Mouse (Mus musculus): ENCODE measurements around the gene Rap1gap2. TPM values are rescaled to one million over a fixed set of nuclear protein-coding genes. Genes with fewer than 3 reads are reported as not detected.

Gene Rap1gap2
- polyA plus RNA-seq, 1 experiment from 2014 or later = 6.6 TPM

- H3K9me3 ChIP-seq (replicated peaks; ENCODE audit: control insufficient read depth, low read length) = no peaks in the 10 kb centered on the region
- no peaks in the 10 kb centered on the region for H3K36me3 ChIP-seq (ENCODE audit: control insufficient read depth, insufficient read depth, low read length)
- WGBS (ENCODE audit: insufficient replicate concordance) = under 1% methylated on average over 83 of the region's 87 CpGs
- peak; percentile 60 for ATAC-seq (replicated peaks; ENCODE audit: insufficient number of reproducible peaks, low FRiP score, low TSS enrichment)
- peak overlapping the region; percentile 73 for H3K9ac ChIP-seq (ENCODE audit: low read depth, low read length)
- H3K4me1 ChIP-seq (ENCODE audit: control insufficient read depth, insufficient read depth, low read length) = peaks cover 42% of the 10 kb centered on the region
- peak overlapping the region; percentile 83 for H3K4me2 ChIP-seq
- peak overlapping the region; percentile 50 for H3K4me3 ChIP-seq (ENCODE audit: low read depth, low read length)
- peaks cover 22% of the 10 kb centered on the region for H3K27me3 ChIP-seq (ENCODE audit: control insufficient read depth, insufficient read depth, low read length)
- peak overlapping the region; percentile 32; the same call in 1 of the 2 replicates for H3K27ac ChIP-seq (ENCODE audit: low read depth, low read length)
Observed at GRCm38 (mm10) chr11:74522487-74523209, 88.1 kb downstream of the Rap1gap2 start.

GRCm38 (mm10) chr11:74521981-74522486, 88.7 kb downstream of the Rap1gap2 start:
- 2% methylated on average over 29 of the region's 29 CpGs for WGBS (ENCODE audit: insufficient replicate concordance)
- Histone ChIP-seq H3K9me3 (replicated peaks; ENCODE audit: control insufficient read depth, low read length) (no peaks in the 10 kb centered on the region), H3K4me3 (ENCODE audit: low read depth, low read length) (peak overlapping the region; percentile 50), H3K27me3 (ENCODE audit: control insufficient read depth, insufficient read depth, low read length) (peaks cover 22% of the 10 kb centered on the region), H3K27ac (ENCODE audit: low read depth, low read length) (0 out of 2 replicates have a peak overlapping the region, but pooled peaks have one; percentile 24), H3K4me1 (ENCODE audit: control insufficient read depth, insufficient read depth, low read length) (peaks cover 44% of the 10 kb centered on the region), H3K9ac (ENCODE audit: low read depth, low read length) (peak overlapping the region; percentile 73), H3K4me2 (peak overlapping the region; percentile 83), H3K36me3 (ENCODE audit: control insufficient read depth, insufficient read depth, low read length) (no peaks in the 10 kb centered on the region)
- no peak for ATAC-seq (replicated peaks; ENCODE audit: insufficient number of reproducible peaks, low FRiP score, low TSS enrichment)

- Histone ChIP-seq H3K9me3 (replicated peaks; ENCODE audit: control insufficient read depth, low read length) (no peaks in the 10 kb centered on the region), H3K27me3 (ENCODE audit: control insufficient read depth, insufficient read depth, low read length) (peaks cover 22% of the 10 kb centered on the region), H3K36me3 (ENCODE audit: control insufficient read depth, insufficient read depth, low read length) (no peaks in the 10 kb centered on the region), H3K4me2 (no peak overlapping the region), H3K27ac (ENCODE audit: low read depth, low read length) (no peak overlapping the region), H3K4me3 (ENCODE audit: low read depth, low read length) (no peak overlapping the region), H3K4me1 (ENCODE audit: control insufficient read depth, insufficient read depth, low read length) (peaks cover 50% of the 10 kb centered on the region), H3K9ac (ENCODE audit: low read depth, low read length) (no peak overlapping the region)
- ATAC-seq (replicated peaks; ENCODE audit: insufficient number of reproducible peaks, low FRiP score, low TSS enrichment) = no peak
- 80% methylated on average over 3 of the region's 3 CpGs for WGBS (ENCODE audit: insufficient replicate concordance)
Observed at GRCm38 (mm10) chr11:74520201-74520600, 90.5 kb downstream of the Rap1gap2 start.

GRCm38 (mm10) chr11:74516112-74516511, 94.6 kb downstream of the Rap1gap2 start:
- no peaks in the 10 kb centered on the region for H3K27me3 ChIP-seq (ENCODE audit: control insufficient read depth, insufficient read depth, low read length)
- no peaks in the 10 kb centered on the region for H3K36me3 ChIP-seq (ENCODE audit: control insufficient read depth, insufficient read depth, low read length)
- H3K4me1 ChIP-seq (ENCODE audit: control insufficient read depth, insufficient read depth, low read length) = peaks cover 38% of the 10 kb centered on the region
- no peak for ATAC-seq (replicated peaks; ENCODE audit: insufficient number of reproducible peaks, low FRiP score, low TSS enrichment)
- no peaks in the 10 kb centered on the region for H3K9me3 ChIP-seq (replicated peaks; ENCODE audit: control insufficient read depth, low read length)
- 81% methylated on average over 5 of the region's 5 CpGs for WGBS (ENCODE audit: insufficient replicate concordance)
- no peak overlapping the region for H3K4me3 ChIP-seq (ENCODE audit: low read depth, low read length)
- no peak overlapping the region for H3K4me2 ChIP-seq
- no peak overlapping the region for H3K27ac ChIP-seq (ENCODE audit: low read depth, low read length)
- no peak overlapping the region for H3K9ac ChIP-seq (ENCODE audit: low read depth, low read length)

GRCm38 (mm10) chr11:74515046-74515445, 95.7 kb downstream of the Rap1gap2 start:
- WGBS (ENCODE audit: insufficient replicate concordance) = 21% methylated on average over 3 of the region's 3 CpGs
- Histone ChIP-seq H3K4me2 (peak overlapping the region; percentile 41), H3K36me3 (ENCODE audit: control insufficient read depth, insufficient read depth, low read length) (no peaks in the 10 kb centered on the region), H3K4me3 (ENCODE audit: low read depth, low read length) (no peak overlapping the region), H3K27me3 (ENCODE audit: control insufficient read depth, insufficient read depth, low read length) (no peaks in the 10 kb centered on the region), H3K27ac (ENCODE audit: low read depth, low read length) (peak overlapping the region; percentile 70), H3K9me3 (replicated peaks; ENCODE audit: control insufficient read depth, low read length) (no peaks in the 10 kb centered on the region), H3K9ac (ENCODE audit: low read depth, low read length) (no peak overlapping the region), H3K4me1 (ENCODE audit: control insufficient read depth, insufficient read depth, low read length) (peaks cover 34% of the 10 kb centered on the region)
- peak; percentile 31; the same call in 1 of the 2 replicates for ATAC-seq (replicated peaks; ENCODE audit: insufficient number of reproducible peaks, low FRiP score, low TSS enrichment)

GRCm38 (mm10) chr11:74512595-74512994, 98.1 kb downstream of the Rap1gap2 start:
- Histone ChIP-seq H3K4me3 (ENCODE audit: low read depth, low read length) (no peak overlapping the region), H3K9ac (ENCODE audit: low read depth, low read length) (no peak overlapping the region), H3K9me3 (replicated peaks; ENCODE audit: control insufficient read depth, low read length) (no peaks in the 10 kb centered on the region), H3K36me3 (ENCODE audit: control insufficient read depth, insufficient read depth, low read length) (no peaks in the 10 kb centered on the region), H3K4me1 (ENCODE audit: control insufficient read depth, insufficient read depth, low read length) (peaks cover 22% of the 10 kb centered on the region), H3K27ac (ENCODE audit: low read depth, low read length) (no peak overlapping the region), H3K27me3 (ENCODE audit: control insufficient read depth, insufficient read depth, low read length) (no peaks in the 10 kb centered on the region), H3K4me2 (no peak overlapping the region)
- 83% methylated on average over 10 of the region's 10 CpGs for WGBS (ENCODE audit: insufficient replicate concordance)
- ATAC-seq (replicated peaks; ENCODE audit: insufficient number of reproducible peaks, low FRiP score, low TSS enrichment) = no peak

GRCm38 (mm10) chr11:74506275-74506674, 104.4 kb downstream of the Rap1gap2 start:
- H3K36me3 ChIP-seq (ENCODE audit: control insufficient read depth, insufficient read depth, low read length) = no peaks in the 10 kb centered on the region
- ATAC-seq (replicated peaks; ENCODE audit: insufficient number of reproducible peaks, low FRiP score, low TSS enrichment) = no peak
- no peak overlapping the region for H3K4me3 ChIP-seq (ENCODE audit: low read depth, low read length)
- WGBS (ENCODE audit: insufficient replicate concordance) = 74% methylated on average over 6 of the region's 6 CpGs
- H3K4me1 ChIP-seq (ENCODE audit: control insufficient read depth, insufficient read depth, low read length) = no peaks in the 10 kb centered on the region
- no peak overlapping the region for H3K4me2 ChIP-seq
- H3K27me3 ChIP-seq (ENCODE audit: control insufficient read depth, insufficient read depth, low read length) = no peaks in the 10 kb centered on the region
- no peaks in the 10 kb centered on the region for H3K9me3 ChIP-seq (replicated peaks; ENCODE audit: control insufficient read depth, low read length)
- H3K9ac ChIP-seq (ENCODE audit: low read depth, low read length) = no peak overlapping the region
- no peak overlapping the region for H3K27ac ChIP-seq (ENCODE audit: low read depth, low read length)

- H3K9ac ChIP-seq (ENCODE audit: low read depth, low read length) = no peak overlapping the region
- no peak overlapping the region for H3K27ac ChIP-seq (ENCODE audit: low read depth, low read length)
- no peaks in the 10 kb centered on the region for H3K36me3 ChIP-seq (ENCODE audit: control insufficient read depth, insufficient read depth, low read length)
- peaks cover 15% of the 10 kb centered on the region for H3K4me1 ChIP-seq (ENCODE audit: control insufficient read depth, insufficient read depth, low read length)
- no peaks in the 10 kb centered on the region for H3K9me3 ChIP-seq (replicated peaks; ENCODE audit: control insufficient read depth, low read length)
- 83% methylated on average over 8 of the region's 8 CpGs for WGBS (ENCODE audit: insufficient replicate concordance)
- no peaks in the 10 kb centered on the region for H3K27me3 ChIP-seq (ENCODE audit: control insufficient read depth, insufficient read depth, low read length)
- H3K4me2 ChIP-seq = no peak overlapping the region
- H3K4me3 ChIP-seq (ENCODE audit: low read depth, low read length) = no peak overlapping the region
- no peak for ATAC-seq (replicated peaks; ENCODE audit: insufficient number of reproducible peaks, low FRiP score, low TSS enrichment)
Observed at GRCm38 (mm10) chr11:74502485-74502884, 108.2 kb downstream of the Rap1gap2 start.

GRCm38 (mm10) chr11:74501989-74502388, 108.7 kb downstream of the Rap1gap2 start:
- H3K27ac ChIP-seq (ENCODE audit: low read depth, low read length) = no peak overlapping the region
- H3K4me2 ChIP-seq = no peak overlapping the region
- H3K4me1 ChIP-seq (ENCODE audit: control insufficient read depth, insufficient read depth, low read length) = peaks cover 15% of the 10 kb centered on the region
- H3K9ac ChIP-seq (ENCODE audit: low read depth, low read length) = no peak overlapping the region
- H3K4me3 ChIP-seq (ENCODE audit: low read depth, low read length) = no peak overlapping the region
- ATAC-seq (replicated peaks; ENCODE audit: insufficient number of reproducible peaks, low FRiP score, low TSS enrichment) = no peak
- H3K27me3 ChIP-seq (ENCODE audit: control insufficient read depth, insufficient read depth, low read length) = no peaks in the 10 kb centered on the region
- H3K36me3 ChIP-seq (ENCODE audit: control insufficient read depth, insufficient read depth, low read length) = no peaks in the 10 kb centered on the region
- no peaks in the 10 kb centered on the region for H3K9me3 ChIP-seq (replicated peaks; ENCODE audit: control insufficient read depth, low read length)

Data from heart, embryonic 11.5 days (tissue).